ENCODE assay signal across 8 mouse cellular contexts in genomic region chr2:11778087-11778823, GRCm38 (mm10). TPM values are rescaled to one million over a fixed set of nuclear protein-coding genes. Genes with fewer than 3 reads are reported as not detected.
DNase-seq lines count a peak whose midpoint lies in the region; ATAC-seq lines count a peak whose summit lies in the region.

No protein-coding gene starts in this region.

- no peaks in the 10 kb centered on the region for H3K9me3 ChIP-seq in hindbrain, embryonic 11.5 days (ENCODE audit: control insufficient read depth, low read length)

- H3K27me3 ChIP-seq in hindbrain, embryonic 11.5 days (ENCODE audit: control insufficient read depth, insufficient read depth, low read length): no peaks in the 10 kb centered on the region

- peak; percentile 94 for DNase-seq in Muller cell, postnatal 12 days (ENCODE audit: inconsistent ontology term)
- peak; percentile 88 for DNase-seq in cerebellum, adult 9-11 months
- DNase-seq in frontal cortex, adult 2 months (ENCODE audit: extremely low spot score in 1 of 2, low spot score in 1 of 2): peak; percentile 69 to 85
- peak; percentile 92 for DNase-seq in hindbrain, embryonic 11.5 days (ENCODE audit: low spot score)
- DNase-seq in layer of hippocampus, postnatal 10 days (ENCODE audit: low spot score in 2 of 2): peak; percentile 74 to 82
- DNase-seq in lung, postnatal 10 days: peak; percentile 93
- DNase-seq in ovary, postnatal 36 days (ENCODE audit: low spot score): peak; percentile 79
- peak; percentile 86 for DNase-seq in thymus, postnatal 25 days

- WGBS in hindbrain, embryonic 11.5 days: 1% methylated on average over 43 of the region's 43 CpGs

- ATAC-seq in hindbrain, embryonic 11.5 days (ENCODE audit: low FRiP score): peak; percentile 90

- H3K4me3 ChIP-seq in hindbrain, embryonic 11.5 days (ENCODE audit: low read depth, low read length): peak overlapping the region; percentile 71

- H3K27ac ChIP-seq in hindbrain, embryonic 11.5 days (ENCODE audit: low read depth, low read length): peak overlapping the region; percentile 91

- peaks cover 4% of the 10 kb centered on the region; the same call in 1 of the 2 replicates for H3K36me3 ChIP-seq in hindbrain, embryonic 11.5 days (ENCODE audit: control insufficient read depth, insufficient read depth, low read length)

- H3K9ac ChIP-seq in hindbrain, embryonic 11.5 days (ENCODE audit: low read depth, low read length): peak overlapping the region; percentile 75

- H3K4me1 ChIP-seq in hindbrain, embryonic 11.5 days (replicated peaks; ENCODE audit: control insufficient read depth, insufficient read depth, low read length): peaks cover 5% of the 10 kb centered on the region

- peak overlapping the region; percentile 74 for H3K4me2 ChIP-seq in hindbrain, embryonic 11.5 days (replicated peaks; ENCODE audit: low read depth, low read length)

RNA-seq across cellular contexts. Expression of gene Ankrd16, which starts 0.6 kb away (rescaled TPM):
- polyA plus RNA-seq in frontal cortex, adult 2 months (2012; rRNA removed): 105 and 114 TPM in 2 replicates
- polyA plus RNA-seq in hindbrain, embryonic 11.5 days (2014; fragmentation: Nextera tagmentation; extraction: Ambion mirVana): 32.9 and 35.3 TPM in 2 replicates
- 10 to 100 TPM; 65.6 to 75.7 TPM for total RNA-seq in layer of hippocampus, postnatal 10 days (2021)

RNA-seq across cellular contexts. Expression of gene Fbh1, which starts 0.9 kb away (rescaled TPM):
- polyA plus RNA-seq in frontal cortex, adult 2 months (2012; rRNA removed): 91.4 and 95.3 TPM in 2 replicates
- polyA plus RNA-seq in hindbrain, embryonic 11.5 days (2014; fragmentation: Nextera tagmentation; extraction: Ambion mirVana): 132 and 148 TPM in 2 replicates
- 10 to 100 TPM; 73.2 to 77.0 TPM for total RNA-seq in layer of hippocampus, postnatal 10 days (2021)

Comparison
In these comparisons a context has a peak if more than half of its experiments do, and no peak if none do; other contexts are left out.
1. Peak in every context shown above with its lines: DNase-seq, ATAC-seq, H3K4me3 ChIP-seq and H3K27ac ChIP-seq.